Mouse (Mus musculus) lung, postnatal 36 days (tissue): ENCODE results near the gene Twist2.

ENCODE experiments used
- DNase-seq: peaks from one replicate; pipeline ENCODE4 v3.0.0; 2022; ENCODE audit warnings: mixed read lengths

Twist2 gene

DNA sequence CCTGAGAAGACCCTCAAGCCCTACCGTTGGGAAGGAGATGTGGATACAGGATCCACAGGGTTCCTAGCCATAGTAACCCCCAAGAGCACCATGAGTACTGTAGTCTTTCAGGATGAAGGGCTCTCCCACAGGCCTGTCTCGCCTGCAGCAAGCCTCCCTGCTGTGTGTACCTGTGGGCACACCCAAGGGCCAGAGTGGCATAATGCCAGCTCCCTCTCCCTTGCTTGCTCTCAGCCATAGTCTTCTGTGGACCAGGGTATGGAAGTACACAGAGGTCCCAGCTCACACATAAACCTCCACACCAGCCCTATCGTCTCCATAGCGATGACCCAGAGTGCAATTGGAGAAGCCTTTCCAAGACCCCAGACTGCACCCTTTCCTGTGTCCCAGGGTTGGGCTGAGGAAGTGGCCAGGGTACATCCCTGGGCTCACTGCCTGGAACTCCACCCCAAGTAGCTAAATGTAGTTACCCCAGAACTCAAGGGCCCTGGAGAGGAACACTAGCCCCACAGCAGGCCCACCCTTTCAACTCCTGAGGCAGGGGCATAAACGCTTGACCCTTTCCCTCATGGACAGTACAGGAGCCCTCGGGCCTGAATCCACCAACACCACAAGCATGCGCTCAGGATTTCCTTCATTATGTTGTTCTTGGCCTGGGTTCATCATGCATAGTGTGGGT is 73.9 kb downstream of the Twist2 start:
- no peak for DNase-seq

DNA sequence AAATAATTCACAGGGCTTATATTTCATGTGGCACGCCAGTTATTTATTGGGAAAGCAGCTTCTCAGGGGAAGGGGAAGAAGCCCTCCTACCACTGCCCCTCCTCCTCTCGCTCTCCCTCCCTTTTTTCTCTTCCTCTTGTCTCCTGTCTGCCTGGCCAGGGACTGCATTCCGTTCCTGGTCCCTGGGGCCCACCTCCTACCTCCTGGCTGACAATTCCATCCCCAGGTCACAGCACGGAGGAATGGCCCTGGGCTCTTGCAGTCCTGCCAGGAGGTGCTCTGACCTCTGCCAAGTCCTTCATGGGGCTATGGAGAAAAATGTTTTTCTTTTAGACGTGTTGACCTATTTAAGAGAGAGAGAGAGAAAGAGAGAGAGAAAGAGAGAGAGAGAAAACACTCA is 77.4 kb downstream of the Twist2 start:
- no peak for DNase-seq

DNA sequence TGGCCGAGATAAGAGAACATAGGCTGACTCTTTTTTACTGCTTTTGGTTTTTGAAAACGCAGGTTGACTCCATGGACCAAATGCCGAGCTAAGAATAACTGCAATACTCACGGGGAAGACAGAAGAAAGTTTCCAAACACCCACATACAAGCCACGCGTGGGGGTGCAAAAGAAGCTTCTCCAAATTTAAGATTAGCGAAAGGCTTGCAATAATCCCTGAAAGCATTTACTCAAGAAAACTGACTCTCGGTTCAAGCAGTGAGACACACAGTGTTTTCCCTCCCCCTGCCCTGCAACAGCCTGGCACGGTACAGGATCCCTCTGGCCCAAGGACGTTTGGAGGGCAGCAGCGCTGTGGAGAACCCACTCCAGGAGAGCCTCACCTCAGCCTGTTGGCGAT is 78.9 kb downstream of the Twist2 start:
- no peak for DNase-seq

DNA sequence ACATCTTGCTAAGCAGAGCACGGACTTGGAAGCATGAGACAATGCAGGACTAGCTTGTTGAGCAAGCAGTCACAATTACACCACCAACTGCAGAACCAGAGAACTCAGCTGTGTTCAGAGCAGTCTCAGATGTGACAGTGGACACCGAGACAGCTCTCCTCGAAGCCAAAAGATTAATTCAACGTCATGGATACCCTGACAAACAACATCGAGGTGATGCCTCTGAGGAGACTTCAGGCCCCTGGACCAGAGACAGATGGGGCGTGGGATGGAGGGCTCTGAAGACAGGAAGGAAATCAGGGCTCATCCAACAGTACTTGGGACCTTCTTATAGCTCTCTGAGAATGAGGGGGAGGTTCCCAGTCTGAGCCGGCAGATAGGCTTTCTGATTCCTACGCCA is 79.6 kb downstream of the Twist2 start:
- no peak for DNase-seq

DNA sequence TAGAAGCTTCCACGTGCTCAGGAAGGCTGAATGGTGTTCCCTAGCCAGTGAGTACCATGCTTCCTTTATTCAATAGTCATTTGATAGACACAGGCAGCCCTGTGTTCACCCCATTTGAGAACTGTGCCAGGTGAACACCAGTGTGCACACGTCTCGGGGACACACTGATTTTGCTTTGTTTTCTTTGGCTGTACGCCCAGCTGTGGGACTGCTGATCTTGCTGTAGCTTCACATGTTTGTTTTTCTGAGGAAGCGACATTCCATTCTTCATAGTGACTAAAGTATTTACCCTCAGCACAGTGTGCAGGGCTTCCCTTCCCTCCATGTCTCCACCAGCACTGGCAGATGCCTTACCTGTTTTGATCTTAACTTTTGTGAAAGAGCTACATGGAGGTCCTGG is 81.9 kb downstream of the Twist2 start:
- peak; percentile 17 for DNase-seq

DNA sequence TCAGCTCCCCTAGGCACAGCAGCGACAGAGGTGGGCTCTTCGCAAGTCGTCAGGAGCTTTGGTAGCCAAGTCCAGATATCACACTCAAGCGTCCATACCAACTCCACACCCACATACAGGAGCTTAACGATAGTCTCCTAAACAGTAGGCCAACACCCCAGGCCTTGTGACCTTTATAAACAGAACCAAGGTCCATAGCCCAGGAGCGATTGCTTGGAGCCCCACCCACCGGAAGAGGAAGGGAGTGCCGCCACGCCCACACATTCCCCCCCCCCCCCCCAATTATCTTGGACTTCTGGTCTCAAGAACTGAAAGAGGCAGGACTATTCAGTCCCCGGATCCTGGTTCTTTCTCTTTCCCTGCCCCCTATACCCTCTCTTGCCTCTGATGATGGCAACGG is 92.3 kb downstream of the Twist2 start:
- no peak for DNase-seq

DNA sequence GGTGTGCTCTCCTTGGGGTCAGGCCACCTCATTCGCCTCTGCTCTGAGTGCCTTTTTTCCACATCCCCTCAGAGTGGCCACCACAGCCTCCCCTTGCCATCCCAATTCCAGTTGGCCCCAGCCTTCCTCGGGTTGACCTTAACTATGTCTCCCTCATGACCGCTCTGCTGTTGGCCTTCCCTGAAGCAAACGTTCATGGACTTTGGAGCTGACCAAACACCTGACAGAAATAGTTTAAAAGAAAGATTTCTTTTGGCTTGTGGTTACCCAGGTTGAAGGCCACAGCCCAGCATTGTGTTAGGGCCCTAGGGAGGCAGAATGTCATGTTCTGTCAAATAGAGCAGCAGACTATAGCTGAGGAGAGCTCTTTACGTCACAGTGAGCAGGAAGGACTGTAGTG is 93.0 kb downstream of the Twist2 start:
- no peak for DNase-seq

DNA sequence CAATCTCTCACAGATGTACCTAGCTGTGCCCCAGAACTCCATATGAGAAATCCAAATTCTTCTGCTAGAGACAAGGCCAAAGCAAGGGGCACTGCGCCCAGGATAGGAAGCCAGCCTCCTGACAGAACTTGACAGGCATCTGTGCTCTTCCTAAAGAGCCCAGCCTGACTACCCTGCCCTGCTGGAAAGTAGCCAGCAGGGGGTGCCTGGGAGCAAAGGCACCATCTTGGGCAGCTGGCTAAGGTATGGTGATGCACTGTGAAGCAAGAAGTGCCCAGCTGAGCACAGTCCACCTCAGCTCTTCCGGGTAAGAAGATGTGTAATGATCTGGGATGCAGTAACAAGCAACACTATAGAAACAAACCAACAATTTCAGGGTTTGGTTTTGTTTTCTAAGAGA is 95.8 kb downstream of the Twist2 start:
- DNase-seq: no peak
